Mouse (Mus musculus) thymus, postnatal 0 days (tissue): ENCODE results near the gene Yeats4. TPM values are rescaled to one million over a fixed set of nuclear protein-coding genes. Genes with fewer than 3 reads are reported as not detected.

Experiments used
- DNase-seq: peaks from one replicate; pipeline ENCODE4 v3.0.0-alpha.2; 2015; ENCODE audit warnings: low spot score
- polyA plus RNA-seq: library from polyadenylated mRNA; unstranded; fragments of >200 nt; fragmentation: Nextera tagmentation; extraction: Ambion mirVana; gene quantifications from 2 replicates; pipeline ENCODE4 v1.2.1, GENCODE M21; 2015

Gene Yeats4
- polyA plus RNA-seq, 1 experiment from 2014 or later: 97.7 TPM

- DNase-seq: no peak
Observed at GRCm38 (mm10) chr10:117202981-117203557, 21.2 kb downstream of the Yeats4 start.

- DNase-seq: no peak
Observed at GRCm38 (mm10) chr10:117199701-117200100, 24.6 kb downstream of the Yeats4 start.

DNA sequence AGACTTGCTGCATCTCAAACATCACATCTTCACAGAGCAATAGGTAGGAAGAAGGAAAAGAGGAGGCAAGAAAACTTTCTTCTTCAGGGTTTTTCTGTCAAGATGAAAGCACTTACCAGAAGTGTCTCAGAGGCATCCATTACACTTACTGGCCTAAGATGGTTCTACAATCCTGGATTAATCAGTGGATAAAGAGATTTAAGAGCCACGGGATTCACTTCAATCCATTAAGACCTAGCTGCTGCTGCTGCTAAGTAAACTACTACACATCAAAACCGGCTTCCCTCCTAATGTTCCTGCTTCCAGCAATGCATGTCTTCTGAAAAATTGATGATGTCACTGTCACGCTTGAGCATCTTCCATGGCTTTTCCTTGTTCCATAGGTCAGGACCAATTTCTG is 27.6 kb downstream of the Yeats4 start:
- DNase-seq: no peak

DNA sequence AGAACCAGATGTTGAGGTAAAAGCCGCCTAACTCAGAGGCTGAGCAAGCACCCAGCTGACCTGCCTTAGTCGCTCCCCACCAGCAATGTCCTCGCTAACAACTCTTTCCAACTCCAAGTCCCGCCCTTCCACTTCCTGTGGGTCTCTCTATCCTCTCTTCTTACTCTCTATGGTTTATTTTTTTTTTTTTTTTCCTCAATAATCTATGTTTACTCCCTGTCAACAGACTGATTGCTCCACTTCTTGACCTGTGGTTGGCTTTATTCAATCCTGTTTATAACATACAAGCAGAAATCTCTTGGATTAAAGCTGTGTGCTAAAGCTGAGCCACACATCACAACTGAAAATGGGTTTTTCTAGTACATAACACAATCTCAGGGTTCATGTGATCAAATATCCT is 28.6 kb downstream of the Yeats4 start:
- DNase-seq: no peak

- no peak for DNase-seq
Observed at GRCm38 (mm10) chr10:117195005-117195404, 29.3 kb downstream of the Yeats4 start.

DNA sequence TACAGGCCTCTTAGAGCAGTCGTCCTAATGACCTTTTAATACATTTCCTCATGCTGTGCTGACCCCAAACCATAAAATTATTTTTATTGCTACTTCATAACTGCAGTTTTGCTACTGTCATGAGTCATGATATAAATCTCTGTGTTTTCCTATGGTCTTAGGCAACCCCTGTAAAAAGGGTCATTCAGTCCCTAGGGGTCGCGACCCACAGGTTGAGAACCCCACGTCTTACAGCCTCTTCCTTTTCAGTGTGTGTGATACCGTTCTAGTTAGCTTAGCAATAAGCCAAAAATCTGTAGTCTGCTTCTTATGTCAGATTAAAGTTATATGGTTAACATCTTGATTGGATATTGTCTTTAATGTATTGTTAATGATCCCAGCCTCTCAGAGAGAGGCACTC is 30.9 kb downstream of the Yeats4 start:
- DNase-seq: no peak

DNA sequence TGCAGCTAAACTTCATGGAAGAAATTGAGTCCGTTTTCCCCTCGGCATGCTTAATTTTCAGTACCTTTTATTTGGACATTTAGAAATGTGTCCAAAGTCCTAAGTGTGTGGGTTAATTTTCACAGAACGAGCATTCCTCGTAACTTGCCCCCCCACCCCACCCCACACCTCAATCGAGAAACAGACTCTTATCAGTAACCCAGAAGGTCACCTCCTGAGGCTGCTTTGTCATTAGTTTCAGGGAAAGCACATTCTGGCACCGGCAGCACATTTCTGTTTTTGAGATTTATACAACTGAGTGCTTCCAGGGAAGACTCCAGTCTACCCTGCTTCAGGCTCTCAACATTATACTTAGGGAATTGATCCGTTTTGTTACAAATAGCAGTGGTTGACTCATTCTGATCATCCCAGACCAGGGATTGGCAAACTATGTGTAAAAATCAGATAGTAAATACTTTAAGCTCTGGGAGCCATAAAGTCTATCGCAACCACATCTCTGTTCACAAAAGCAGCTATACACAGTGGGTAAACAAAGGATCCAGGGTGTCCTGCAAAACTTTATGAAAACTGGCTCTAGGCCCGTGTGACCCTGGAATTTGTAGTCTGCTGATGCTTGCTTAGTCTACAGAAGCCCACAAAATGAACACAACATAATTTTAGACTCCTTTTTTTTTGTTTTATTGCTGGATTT is 38.8 kb downstream of the Yeats4 start:
- no peak for DNase-seq

DNA sequence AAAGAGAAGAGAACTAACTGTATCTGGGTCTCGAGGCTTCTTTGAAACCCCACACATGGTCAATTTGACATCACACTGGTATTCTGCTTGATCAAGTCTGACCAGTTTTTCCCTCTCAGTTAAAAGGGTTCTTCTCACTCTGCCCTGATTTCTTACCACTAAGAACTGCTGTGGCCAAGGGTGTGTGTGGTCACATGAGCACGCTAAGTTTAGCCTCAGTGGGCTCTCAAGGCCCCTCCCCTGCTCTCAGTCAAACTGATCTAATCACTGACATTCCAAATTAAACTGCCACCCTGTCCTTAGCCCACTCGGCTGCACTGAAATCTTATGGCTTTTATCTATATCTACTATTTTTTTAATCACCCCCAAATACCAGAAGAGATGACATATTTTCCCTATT is 43.2 kb downstream of the Yeats4 start:
- DNase-seq: no peak

DNA sequence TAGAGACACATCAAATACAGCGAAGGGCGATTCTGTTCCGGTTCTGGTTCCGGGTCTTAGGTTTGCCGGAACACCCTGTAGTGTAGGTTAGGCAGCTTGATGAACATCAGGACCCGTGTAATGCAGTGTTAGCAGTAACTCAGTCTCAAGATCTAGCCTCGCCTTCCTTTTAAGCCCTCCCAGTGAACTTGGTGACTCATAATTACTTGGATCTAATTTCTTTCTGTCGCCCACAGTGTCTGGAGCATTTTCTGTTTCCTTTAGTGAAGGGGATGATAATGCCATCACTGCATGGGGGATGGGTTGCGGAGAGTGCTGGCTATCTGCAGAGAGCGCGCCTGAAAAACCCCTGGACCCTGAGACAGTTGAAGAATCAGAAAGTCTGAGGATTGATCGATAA is 49.7 kb downstream of the Yeats4 start:
- DNase-seq: no peak

DNA sequence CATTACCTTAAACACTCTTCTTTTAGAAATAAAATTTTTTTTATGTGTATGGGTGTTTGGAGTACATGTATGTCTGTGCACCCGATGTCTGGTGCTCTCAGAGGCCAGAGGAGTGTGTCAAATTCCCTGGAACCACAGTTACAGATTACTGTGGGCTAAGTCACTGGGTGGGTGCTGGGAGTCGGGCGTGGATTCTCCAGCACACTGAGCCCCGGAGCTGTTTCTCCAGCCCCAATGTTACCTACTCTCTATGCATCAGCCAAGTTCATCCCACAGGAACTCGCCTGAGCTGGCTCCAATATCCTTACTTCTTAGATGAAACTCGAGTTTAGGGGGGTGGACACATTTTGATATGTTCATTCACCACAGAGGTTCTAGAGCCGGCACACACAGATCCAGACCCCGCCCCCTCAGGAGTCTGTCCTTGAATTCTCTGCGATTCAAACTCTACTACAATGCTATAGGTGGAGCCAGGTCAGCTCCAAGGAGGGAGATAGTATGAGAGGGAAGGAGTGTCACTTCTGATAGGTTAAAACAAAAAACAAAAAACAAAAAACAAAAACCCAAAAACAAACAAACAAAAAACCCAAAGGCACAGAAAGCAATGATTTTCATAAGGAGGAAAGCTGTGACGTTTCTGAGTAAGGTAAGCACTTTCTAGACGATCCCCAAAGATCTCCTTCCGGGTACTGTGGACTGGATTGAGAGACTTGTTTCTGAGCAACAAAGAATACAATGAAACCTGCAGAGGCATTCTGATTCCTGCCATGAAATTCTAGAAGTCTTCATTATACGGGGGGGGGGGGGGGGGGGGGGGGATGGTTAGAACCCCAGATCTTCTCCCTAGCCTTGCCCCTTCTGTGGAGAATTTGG is 50.5 kb downstream of the Yeats4 start:
- DNase-seq: no peak

DNA sequence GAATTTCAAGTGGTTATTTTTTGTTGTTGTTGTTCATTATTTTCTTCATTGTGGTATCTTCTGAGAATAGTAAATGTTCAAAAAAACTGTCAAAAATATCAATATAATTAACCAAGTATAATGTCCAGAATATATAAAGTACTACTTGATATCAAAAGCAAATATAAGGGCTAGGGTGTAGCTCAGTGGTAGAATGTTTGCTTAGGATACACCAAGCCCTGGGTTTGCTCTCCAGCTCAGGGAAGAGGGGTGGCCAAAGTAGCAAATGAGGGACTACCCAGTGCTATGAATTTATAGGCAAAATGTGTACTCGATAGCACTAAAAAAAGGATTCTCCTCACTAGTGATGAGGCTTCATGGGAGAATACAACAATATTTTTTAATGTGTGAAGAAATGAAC is 51.2 kb downstream of the Yeats4 start:
- no peak for DNase-seq

DNA sequence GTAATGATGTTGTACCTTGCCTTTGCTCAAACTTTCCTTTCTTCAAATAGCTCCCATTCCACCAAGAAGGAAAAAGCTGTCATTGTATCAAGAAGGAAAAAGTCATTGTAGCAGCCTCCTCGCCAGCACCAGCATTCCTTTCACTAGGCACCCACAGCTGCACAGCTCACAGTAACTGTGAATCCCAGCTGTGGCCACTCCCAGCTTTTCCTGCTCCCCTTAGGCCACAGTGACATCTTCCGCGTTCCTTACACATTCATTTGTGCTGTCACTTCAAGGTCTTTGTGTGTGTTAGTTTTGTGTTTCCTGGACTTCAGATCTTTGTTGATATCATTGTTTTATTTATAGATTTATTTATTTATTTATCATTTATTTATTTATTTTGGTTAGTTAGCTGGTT is 52.2 kb downstream of the Yeats4 start:
- DNase-seq: no peak

DNA sequence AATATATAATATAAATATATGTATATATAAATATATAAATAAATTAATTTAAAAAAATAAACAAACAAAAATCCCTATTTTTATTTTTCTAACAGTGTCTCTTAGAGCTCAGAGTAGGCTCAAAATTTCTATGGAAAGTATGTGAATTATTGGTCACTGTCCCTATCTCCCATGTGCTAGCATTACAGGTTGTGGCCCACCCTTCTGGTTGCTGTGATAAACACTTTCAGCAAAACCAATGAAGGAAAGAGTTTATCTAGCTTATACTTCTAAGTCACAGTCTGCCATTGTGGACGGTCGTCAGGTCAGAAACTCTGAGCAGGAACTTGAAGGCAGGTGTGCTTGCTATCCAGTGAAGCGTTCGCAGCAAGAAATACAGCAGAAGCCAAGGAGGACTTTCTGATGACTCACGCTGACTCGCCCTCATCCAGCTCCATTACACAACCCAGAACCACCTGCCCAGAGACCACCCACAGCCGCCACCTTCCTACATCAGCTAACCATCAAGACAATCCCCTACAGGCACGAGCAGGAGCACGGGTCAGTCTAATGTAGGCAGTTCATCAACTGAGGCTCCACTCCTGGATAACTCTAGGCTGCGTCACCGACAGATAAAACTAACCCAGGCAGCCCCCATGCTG is 57.4 kb downstream of the Yeats4 start:
- DNase-seq: no peak

Other genes starting within 250 kb of the Yeats4 start
- gene Best3, start 238.2 kb downstream of the Yeats4 start, polyA plus RNA-seq: not detected in 2 replicates
- gene Lrrc10, start 179.2 kb downstream of the Yeats4 start, polyA plus RNA-seq: not detected in 2 replicates
- 263 and 270 TPM in 2 replicates for gene Cct2, start 160.7 kb downstream of the Yeats4 start, polyA plus RNA-seq
- gene Frs2, start 76.0 kb downstream of the Yeats4 start, polyA plus RNA-seq: 13.1 and 14.6 TPM in 2 replicates
- not detected in 2 replicates for gene 9530003J23Rik, start 14.2 kb upstream of the Yeats4 start, polyA plus RNA-seq
- 102 and 114 TPM in 2 replicates for gene Lyz2, start 57.8 kb upstream of the Yeats4 start, polyA plus RNA-seq
- gene Lyz1, start 68.4 kb upstream of the Yeats4 start, polyA plus RNA-seq: 10.6 and 11.3 TPM in 2 replicates
- gene Cpsf6, start 155.5 kb upstream of the Yeats4 start, polyA plus RNA-seq: 154 and 161 TPM in 2 replicates